Mouse (Mus musculus) forebrain, embryonic 15.5 days (tissue): ENCODE results near the gene Olfr1393. TPM values are rescaled to one million over a fixed set of nuclear protein-coding genes. Genes with fewer than 3 reads are reported as not detected.

ENCODE experiments used
- ATAC-seq: fragments of 200-750 bp; cut with Nextera tagmentation; replicated peaks from 2 replicates; pipeline ENCODE4 v1.8.0; 2017; ENCODE audit warnings: mild to moderate bottlenecking, moderate TSS enrichment, moderate library complexity
- H3K27ac ChIP-seq: fragments of 300-500 bp; sonication (generic); replicated peaks from 2 replicates; pipeline ENCODE4 v1.5.1; 2015; ENCODE audit warnings: mild to moderate bottlenecking, inconsistent platforms
- H3K27me3 ChIP-seq: fragments of 300-500 bp; sonication (generic); 2 replicates; pipeline ENCODE4 v1.6.1; 2015; ENCODE audit warnings: inconsistent platforms
- H3K36me3 ChIP-seq: fragments of 300-500 bp; sonication (generic); 2 replicates; pipeline ENCODE4 v1.6.1; 2015; ENCODE audit warnings: mild to moderate bottlenecking, inconsistent platforms
- H3K4me1 ChIP-seq: fragments of 300-500 bp; sonication (generic); 2 replicates; pipeline ENCODE4 v1.6.1; 2015; ENCODE audit warnings: inconsistent platforms
- H3K4me2 ChIP-seq: fragments of 300-500 bp; sonication (generic); replicated peaks from 2 replicates; pipeline ENCODE4 v1.6.1; 2015; ENCODE audit warnings: mild to moderate bottlenecking, inconsistent platforms
- H3K4me3 ChIP-seq: fragments of 300-500 bp; sonication (generic); 2 replicates; pipeline ENCODE4 v1.5.1; 2015; ENCODE audit warnings: mild to moderate bottlenecking, inconsistent platforms
- H3K9ac ChIP-seq: fragments of 300-500 bp; sonication (generic); replicated peaks from 2 replicates; pipeline ENCODE4 v1.6.1; 2015; ENCODE audit warnings: mild to moderate bottlenecking, inconsistent platforms
- H3K9me3 ChIP-seq: fragments of 300-500 bp; sonication (generic); 2 replicates; pipeline ENCODE4 v1.6.1; 2016; ENCODE audit warnings: inconsistent platforms
- WGBS: fragments of 180-500 bp; shearing (Covaris S2); methylation state at CpG from one replicate; pipeline ENCODE4 v1.1.7; 2015; ENCODE audit warnings: mixed read lengths; 5-methylcytosine and 5-hydroxymethylcytosine counted together
- polyA plus RNA-seq: library from polyadenylated mRNA; unstranded; fragments of >200 nt; fragmentation: Nextera tagmentation; extraction: Ambion mirVana; gene quantifications from 2 replicates; pipeline ENCODE4 v1.2.1, GENCODE M21; 2015

Gene Olfr1393
- polyA plus RNA-seq, 1 experiment from 2014 or later: not detected

- H3K4me3 ChIP-seq: no peak overlapping the region
Observed at GRCm38 (mm10) chr11:49245634-49246415, 32.3 kb upstream of the Olfr1393 start.

DNA sequence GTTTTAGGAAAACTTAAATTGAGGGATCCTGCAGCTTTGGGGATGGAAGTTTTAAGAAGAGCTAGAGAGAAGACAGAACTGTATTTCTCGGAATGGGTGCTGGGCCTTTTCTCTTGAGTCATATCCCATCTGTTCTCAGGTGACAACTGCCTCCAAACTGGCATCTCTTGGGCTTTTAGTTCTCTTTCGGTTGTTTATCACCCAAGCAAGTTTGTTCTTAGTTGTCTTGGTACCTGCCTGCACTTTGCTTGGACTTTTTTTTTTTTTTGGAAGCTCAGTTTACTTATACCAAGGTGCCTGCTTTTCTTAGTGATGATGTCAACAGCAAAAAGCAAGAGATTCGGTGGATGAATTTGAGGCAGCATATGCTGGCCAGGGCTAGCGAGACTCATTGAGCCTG lies 31.6 kb upstream of the Olfr1393 start:
- no peak overlapping the region for H3K4me2 ChIP-seq

More at GRCm38 (mm10) chr11:49245634-49246415, 32.3 kb upstream of the Olfr1393 start:
- no peak overlapping the region for H3K4me2 ChIP-seq
- WGBS: 30% methylated on average over 12 of the region's 12 CpGs
- no peak for ATAC-seq
- H3K4me1 ChIP-seq: peaks cover 36% of the 10 kb centered on the region
- H3K36me3 ChIP-seq: no peaks in the 10 kb centered on the region
- H3K27me3 ChIP-seq: no peaks in the 10 kb centered on the region
- H3K27ac ChIP-seq: no peak overlapping the region
- no peak overlapping the region for H3K9ac ChIP-seq
- H3K9me3 ChIP-seq: no peaks in the 10 kb centered on the region

DNA sequence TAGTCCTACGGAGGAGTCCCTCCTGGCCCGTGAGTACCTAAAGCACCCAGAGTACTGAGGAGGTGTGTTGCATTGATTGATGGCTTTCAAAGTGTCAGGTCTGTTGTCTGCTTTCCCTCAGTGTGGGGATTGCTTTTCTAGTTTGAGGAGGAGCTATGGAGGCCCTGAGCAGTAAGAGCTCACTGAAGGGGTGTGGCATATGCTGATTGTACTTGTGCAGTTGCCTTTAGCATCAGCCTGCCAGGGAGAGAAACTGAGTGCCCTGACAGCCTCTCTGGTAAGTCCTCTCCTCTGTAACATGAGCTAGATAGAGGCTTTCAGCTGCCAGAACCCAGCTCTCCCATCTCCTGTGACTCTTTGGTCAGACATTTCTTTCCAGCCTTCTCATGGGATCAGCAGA lies 30.8 kb upstream of the Olfr1393 start:
- Histone ChIP-seq H3K4me1 (peaks cover 44% of the 10 kb centered on the region), H3K27me3 (no peaks in the 10 kb centered on the region), H3K4me3 (no peak overlapping the region), H3K4me2 (no peak overlapping the region), H3K36me3 (no peaks in the 10 kb centered on the region), H3K9ac (no peak overlapping the region), H3K27ac (no peak overlapping the region), H3K9me3 (no peaks in the 10 kb centered on the region)
- 76% methylated on average over 2 of the region's 2 CpGs for WGBS
- no peak for ATAC-seq

More for the DNA sequence above, 31.6 kb upstream of the Olfr1393 start:
- 91% methylated on average over 4 of the region's 4 CpGs for WGBS
- Histone ChIP-seq H3K27ac (no peak overlapping the region), H3K4me1 (peaks cover 43% of the 10 kb centered on the region), H3K36me3 (no peaks in the 10 kb centered on the region), H3K27me3 (no peaks in the 10 kb centered on the region), H3K9ac (no peak overlapping the region), H3K9me3 (no peaks in the 10 kb centered on the region), H3K4me3 (no peak overlapping the region)
- ATAC-seq: no peak

DNA sequence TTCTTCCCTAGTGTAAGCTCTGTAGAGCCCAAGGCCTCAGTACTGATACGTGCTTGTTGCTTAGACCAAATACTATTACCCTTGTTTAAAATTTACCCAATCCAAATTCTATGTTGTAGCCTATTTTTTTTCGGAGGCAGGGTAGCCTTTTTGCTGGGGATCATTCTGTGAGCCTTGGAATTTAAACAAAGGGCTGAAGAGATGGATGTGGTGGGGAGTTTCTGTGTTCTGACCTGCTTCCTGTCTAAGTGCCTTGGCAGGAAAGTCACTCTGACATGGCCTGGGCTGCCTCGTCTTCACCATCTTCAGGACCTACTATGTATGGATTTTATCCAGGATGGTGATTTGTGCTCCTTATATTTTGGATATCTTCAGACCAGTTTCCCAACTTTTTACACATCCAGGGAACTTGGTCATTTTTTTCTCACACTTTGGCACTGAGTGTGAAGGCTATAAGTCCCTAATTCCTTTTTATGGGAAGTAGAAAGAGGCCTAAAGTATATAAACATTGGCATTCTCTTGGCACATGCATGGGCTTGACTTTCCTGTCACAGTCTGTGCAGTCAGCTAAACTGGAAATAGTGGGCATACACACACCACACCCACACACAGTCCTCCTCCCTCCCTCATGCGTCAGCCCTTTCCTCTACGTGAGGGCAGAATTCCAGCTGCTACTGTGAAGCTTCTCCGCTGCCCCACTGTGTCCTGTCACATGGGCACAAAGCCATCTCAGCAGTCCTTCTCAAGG lies 29.7 kb upstream of the Olfr1393 start:
- Histone ChIP-seq H3K4me3 (no peak overlapping the region), H3K4me2 (no peak overlapping the region), H3K9ac (no peak overlapping the region), H3K27me3 (no peaks in the 10 kb centered on the region), H3K27ac (no peak overlapping the region), H3K36me3 (no peaks in the 10 kb centered on the region), H3K4me1 (peaks cover 38% of the 10 kb centered on the region), H3K9me3 (no peaks in the 10 kb centered on the region)
- WGBS: 62% methylated on average over 6 of the region's 6 CpGs
- no peak for ATAC-seq

- 69% methylated on average over 6 of the region's 6 CpGs for WGBS
- Histone ChIP-seq H3K9ac (no peak overlapping the region), H3K36me3 (no peaks in the 10 kb centered on the region), H3K4me2 (no peak overlapping the region), H3K27me3 (no peaks in the 10 kb centered on the region), H3K27ac (no peak overlapping the region), H3K9me3 (no peaks in the 10 kb centered on the region), H3K4me3 (no peak overlapping the region), H3K4me1 (peaks cover 38% of the 10 kb centered on the region)
- ATAC-seq: no peak
Observed at GRCm38 (mm10) chr11:49248974-49249700, 29.0 kb upstream of the Olfr1393 start.

- 28% methylated on average over 10 of the region's 10 CpGs for WGBS
- H3K9me3 ChIP-seq: no peaks in the 10 kb centered on the region
- H3K4me1 ChIP-seq: peaks cover 32% of the 10 kb centered on the region
- peak overlapping the region; percentile 60; the same call in 1 of the 2 replicates for H3K27ac ChIP-seq
- peak overlapping the region; percentile 62 for H3K4me3 ChIP-seq
- no peaks in the 10 kb centered on the region for H3K36me3 ChIP-seq
- ATAC-seq: no peak
- no peaks in the 10 kb centered on the region for H3K27me3 ChIP-seq
- peak overlapping the region; percentile 78 for H3K9ac ChIP-seq
- H3K4me2 ChIP-seq: peak overlapping the region; percentile 88
Observed at GRCm38 (mm10) chr11:49249811-49250421, 28.2 kb upstream of the Olfr1393 start.

GRCm38 (mm10) chr11:49250422-49251379 lies 27.4 kb upstream of the Olfr1393 start:
- Histone ChIP-seq H3K9ac (peak overlapping the region; percentile 78), H3K27me3 (no peaks in the 10 kb centered on the region), H3K4me1 (peaks cover 25% of the 10 kb centered on the region), H3K4me3 (peak overlapping the region; percentile 62), H3K4me2 (peak overlapping the region; percentile 88), H3K27ac (peak overlapping the region; percentile 60; the same call in 1 of the 2 replicates), H3K36me3 (no peaks in the 10 kb centered on the region), H3K9me3 (no peaks in the 10 kb centered on the region)
- 2% methylated on average over 45 of the region's 45 CpGs for WGBS
- ATAC-seq: peak; percentile 84

- WGBS: 74% methylated on average over 7 of the region's 7 CpGs
- H3K36me3 ChIP-seq: no peaks in the 10 kb centered on the region
- ATAC-seq: no peak
Observed at GRCm38 (mm10) chr11:49251380-49251761, 26.7 kb upstream of the Olfr1393 start.

DNA sequence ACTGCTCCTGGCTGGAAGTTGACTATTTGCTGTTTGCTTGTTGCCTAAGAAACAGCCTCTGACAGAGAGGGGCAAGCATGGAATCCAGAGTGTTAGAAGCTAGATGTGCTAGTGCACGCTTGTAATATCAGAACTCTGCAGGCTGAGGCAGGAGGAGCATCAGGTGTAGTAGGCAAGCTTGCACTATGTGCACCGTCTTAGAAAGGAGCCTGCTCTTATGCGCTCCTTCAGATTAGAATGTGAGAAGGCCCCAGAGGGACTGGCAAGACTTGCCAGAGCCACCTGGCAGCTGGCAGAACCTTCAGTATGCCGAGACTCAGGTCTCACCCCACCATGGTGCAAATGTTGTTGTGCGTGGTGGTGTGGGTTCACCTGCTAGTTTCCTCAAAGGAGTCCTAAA lies 26.1 kb upstream of the Olfr1393 start:
- H3K27me3 ChIP-seq: no peaks in the 10 kb centered on the region
- no peaks in the 10 kb centered on the region for H3K36me3 ChIP-seq
- H3K27ac ChIP-seq: no peak overlapping the region
- H3K4me2 ChIP-seq: no peak overlapping the region
- H3K9me3 ChIP-seq: no peaks in the 10 kb centered on the region
- no peak for ATAC-seq
- peaks cover 19% of the 10 kb centered on the region for H3K4me1 ChIP-seq
- no peak overlapping the region for H3K4me3 ChIP-seq
- H3K9ac ChIP-seq: no peak overlapping the region
- WGBS: 94% methylated on average over 5 of the region's 5 CpGs

More at GRCm38 (mm10) chr11:49251380-49251761, 26.7 kb upstream of the Olfr1393 start:
- peak overlapping the region; percentile 62; the same call in 1 of the 2 replicates for H3K4me3 ChIP-seq
- H3K27me3 ChIP-seq: no peaks in the 10 kb centered on the region
- H3K27ac ChIP-seq: no peak overlapping the region
- H3K9me3 ChIP-seq: no peaks in the 10 kb centered on the region
- no peak overlapping the region for H3K9ac ChIP-seq
- H3K4me2 ChIP-seq: peak overlapping the region; percentile 88
- peaks cover 19% of the 10 kb centered on the region for H3K4me1 ChIP-seq

- peaks cover 19% of the 10 kb centered on the region for H3K4me1 ChIP-seq
- no peaks in the 10 kb centered on the region for H3K36me3 ChIP-seq
- H3K4me2 ChIP-seq: no peak overlapping the region
- WGBS: 92% methylated on average over 6 of the region's 6 CpGs
- no peak for ATAC-seq
- H3K27ac ChIP-seq: no peak overlapping the region
- H3K4me3 ChIP-seq: no peak overlapping the region
- no peaks in the 10 kb centered on the region for H3K27me3 ChIP-seq
- no peaks in the 10 kb centered on the region for H3K9me3 ChIP-seq
- H3K9ac ChIP-seq: no peak overlapping the region
Observed at GRCm38 (mm10) chr11:49253035-49253434, 25.1 kb upstream of the Olfr1393 start.

GRCm38 (mm10) chr11:49259296-49259695 lies 18.8 kb upstream of the Olfr1393 start:
- Histone ChIP-seq H3K4me1 (no peaks in the 10 kb centered on the region), H3K27ac (no peak overlapping the region), H3K9me3 (no peaks in the 10 kb centered on the region), H3K9ac (no peak overlapping the region), H3K27me3 (no peaks in the 10 kb centered on the region), H3K36me3 (peaks cover 6% of the 10 kb centered on the region; the same call in 1 of the 2 replicates), H3K4me2 (no peak overlapping the region), H3K4me3 (no peak overlapping the region)
- 97% methylated on average over 2 of the region's 2 CpGs for WGBS
- no peak for ATAC-seq
